Mouse (Mus musculus) heart, postnatal 0 days (tissue): ENCODE measurements at regions not wholly inside any gene's neighbourhood (a gene's known extent, or its start where the extent isn't known, plus 50 kb on each side); places are given as distances from the start of the nearest gene placed in this dataset.

ENCODE experiments used
- CTCF ChIP-seq: IDR thresholded peaks from 2 replicates; pipeline ENCODE4 v1.5.1; 2016; ENCODE audit warnings: antibody characterized with exemption, control low read depth, low read depth
- EP300 ChIP-seq: IDR thresholded peaks from 2 replicates; pipeline ENCODE4 v1.6.1; 2016; ENCODE audit warnings: antibody characterized with exemption, low read depth

GRCm38 (mm10) chr9:77849343-77849742, 67.8 kb upstream of the Elovl5 start:
- TF ChIP-seq CTCF = no peak
- TF ChIP-seq EP300 = no peak
